Mouse (Mus musculus) hematopoietic stem cell, adult 5-6 weeks (primary cell): Measurements from ENCODE around the gene Lingo3. TPM values are rescaled to one million over a fixed set of nuclear protein-coding genes. Genes with fewer than 3 reads are reported as not detected.

Experiments
- ATAC-seq, 2 experiments: fragments of 125-278 bp in 1 of 2; replicated peaks in 1 of 2; 2 replicates each; pipeline ENCODE4 v1.8.0; 2016 to 2017; ENCODE audit warnings: inconsistent platforms in 2 of 2, mild to moderate bottlenecking in 2 of 2, moderate number of reproducible peaks in 2 of 2, low read depth in 1 of 2, moderate TSS enrichment in 1 of 2; ENCODE audit not compliant: low FRiP score in 2 of 2, poor library complexity in 2 of 2, severe bottlenecking in 2 of 2, insufficient read depth in 1 of 2, low TSS enrichment in 1 of 2
- total RNA-seq: library from RNA; stranded (forward); fragments of 172-1452, 232-1000 nt; gene quantifications from 2 replicates; pipeline ENCODE4 v1.2.3, GENCODE M21; 2017

The Lingo3 gene
- 0.30 TPM in 1 of 2 replicates, not detected in the other for total RNA-seq

- no peak for ATAC-seq
Observed at GRCm38 (mm10) chr10:80843931-80844547, at the start of gene Lingo3. TSS of gene Lingo3 (minus strand) at chr10:80844039.

GRCm38 (mm10) chr10:80887181-80887580 lies 43.3 kb upstream of the Lingo3 start:
- ATAC-seq = no peak; a peak in 1 of 4 replicates

GRCm38 (mm10) chr10:80881301-80881700 lies 37.5 kb upstream of the Lingo3 start:
- peak in 1 of 2 experiments; percentile 46; a peak in 1 of 4 replicates for ATAC-seq

GRCm38 (mm10) chr10:80880901-80881300 lies 37.1 kb upstream of the Lingo3 start:
- ATAC-seq = no peak

- ATAC-seq = peak; percentile 65 to 68; a peak in 3 of 4 replicates
Observed at GRCm38 (mm10) chr10:80880131-80880641, 36.3 kb upstream of the Lingo3 start.

GRCm38 (mm10) chr10:80876594-80876993 lies 32.8 kb upstream of the Lingo3 start:
- no peak for ATAC-seq

- peak in 1 of 2 experiments; percentile 43; a peak in 2 of 4 replicates for ATAC-seq
Observed at GRCm38 (mm10) chr10:80876028-80876427, 32.2 kb upstream of the Lingo3 start.

GRCm38 (mm10) chr10:80874035-80874434 lies 30.2 kb upstream of the Lingo3 start:
- no peak for ATAC-seq

- no peak for ATAC-seq
Observed at GRCm38 (mm10) chr10:80871581-80871980, 27.7 kb upstream of the Lingo3 start, which contains the start of gene Tmprss9. TSS of gene Tmprss9 (plus strand) at chr10:80871848.

- ATAC-seq = no peak
Observed at GRCm38 (mm10) chr10:80870993-80871392, 27.2 kb upstream of the Lingo3 start.

GRCm38 (mm10) chr10:80864446-80864845 lies 20.6 kb upstream of the Lingo3 start:
- ATAC-seq = no peak

GRCm38 (mm10) chr10:80862305-80862704 lies 18.5 kb upstream of the Lingo3 start:
- ATAC-seq = no peak

- ATAC-seq = no peak; a peak in 1 of 4 replicates
Observed at GRCm38 (mm10) chr10:80858350-80858935, 14.6 kb upstream of the Lingo3 start.

GRCm38 (mm10) chr10:80857848-80858247 lies 14.0 kb upstream of the Lingo3 start:
- no peak for ATAC-seq

GRCm38 (mm10) chr10:80857386-80857785 lies 13.5 kb upstream of the Lingo3 start:
- no peak for ATAC-seq

- ATAC-seq = no peak
Observed at GRCm38 (mm10) chr10:80856908-80857307, 13.1 kb upstream of the Lingo3 start.

GRCm38 (mm10) chr10:80856267-80856666 lies 12.4 kb upstream of the Lingo3 start:
- ATAC-seq = 0 out of 4 replicates have a peak, but pooled peaks of 1 of the 2 experiments have one; percentile 29

- peak in 1 of 2 experiments; percentile 5; a peak in 1 of 4 replicates for ATAC-seq
Observed at GRCm38 (mm10) chr10:80855749-80856073, 11.9 kb upstream of the Lingo3 start.
